13 mouse cellular contexts compared by ENCODE assay signal in the genomic region with DNA sequence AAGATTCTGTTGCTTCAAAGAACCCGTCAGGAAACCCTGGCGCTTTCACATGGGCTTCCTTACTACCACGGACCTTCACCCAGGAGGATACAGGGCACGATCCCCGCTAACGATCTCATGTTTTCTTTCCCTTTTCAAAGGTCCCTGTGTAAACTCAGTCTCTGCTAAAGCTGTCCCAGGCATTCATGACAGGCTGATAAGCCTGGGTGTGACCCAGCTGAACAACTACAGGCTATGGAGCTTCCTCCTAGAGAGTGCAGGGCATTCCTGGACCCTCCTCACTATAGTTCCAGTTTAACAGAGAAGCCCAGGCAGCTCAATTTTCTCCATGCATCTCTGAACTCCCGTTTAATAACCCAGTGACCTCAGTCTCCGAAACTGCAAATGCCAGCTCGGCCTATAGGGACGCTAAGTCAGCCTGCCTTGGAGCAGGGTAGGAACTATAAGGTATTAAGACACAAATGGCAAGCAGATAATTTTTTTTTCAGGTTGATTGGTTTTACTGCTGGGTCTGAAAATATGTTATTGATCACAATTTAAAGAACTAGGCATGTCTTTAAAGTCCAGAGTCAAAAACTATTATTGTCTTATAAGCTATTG. TPM values are rescaled to one million over a fixed set of nuclear protein-coding genes. Genes with fewer than 3 reads are reported as not detected.
DNase-seq lines count a peak whose midpoint lies in the region; ATAC-seq and TF ChIP-seq lines count a peak whose summit lies in the region.
"Had no signal": no experiment of that assay in that cellular context is flagged by ENCODE, and none has a peak within 500 bp of the region (broad histone marks: within the 10 kb centered on the region; RNA-seq: fewer than 3 reads in every experiment).

No protein-coding gene starts in this region.

- WGBS in heart, embryonic 14.5 days, result 40% methylated on average over 10 of the region's 10 CpGs
- 48% methylated on average over 10 of the region's 10 CpGs for WGBS in heart, embryonic 15.5 days
- WGBS in liver, embryonic 16.5 days (ENCODE audit: insufficient replicate concordance), result 49% methylated on average over 10 of the region's 10 CpGs
- WGBS in kidney, embryonic 15.5 days, result 54% methylated on average over 10 of the region's 10 CpGs

- no peak for TF ChIP-seq POLR2A in MEL (IDR thresholded peaks at IDR 0.05; ENCODE audit: control insufficient read depth in 1 of 2, insufficient read depth in 1 of 2, low read depth in 1 of 2, low read length in 2 of 2, poor library complexity in 1 of 2)

- H3K4me3 ChIP-seq in heart, embryonic 14.5 days (ENCODE audit: control insufficient read depth in 1 of 2, insufficient read depth in 1 of 2, low read depth in 1 of 2, low read length in 2 of 2), result no peak overlapping the region
- no peak overlapping the region for H3K4me3 ChIP-seq in MEL (ENCODE audit: control insufficient read depth in 1 of 2, insufficient read depth in 1 of 2, low read depth in 2 of 2, low read length in 2 of 2)
- H3K4me3 ChIP-seq in heart, embryonic 15.5 days, result no peak overlapping the region
- no peak overlapping the region for H3K4me3 ChIP-seq in liver, embryonic 16.5 days (ENCODE audit: low read depth, low read length)
- no peak overlapping the region for H3K4me3 ChIP-seq in kidney, embryonic 15.5 days (replicated peaks)
- H3K4me3 ChIP-seq: forebrain, embryonic 13.5 days; hindbrain, embryonic 10.5 days; limb, embryonic 10.5 days; midbrain, embryonic 10.5 days; neural tube, embryonic 12.5 days had no signal

- TF ChIP-seq EP300 in MEL (IDR thresholded peaks at IDR 0.05; ENCODE audit: low read depth in 1 of 2, low read length in 2 of 2), result no peak

- H3K9me3 ChIP-seq in heart, embryonic 14.5 days (ENCODE audit: control insufficient read depth, low read length), result no peaks in the 10 kb centered on the region
- H3K9me3 ChIP-seq in MEL (replicated peaks; ENCODE audit: insufficient read depth, low read length), result no peaks in the 10 kb centered on the region
- no peaks in the 10 kb centered on the region for H3K9me3 ChIP-seq in heart, embryonic 15.5 days (replicated peaks)
- H3K9me3 ChIP-seq in liver, embryonic 16.5 days (replicated peaks; ENCODE audit: control insufficient read depth, low read length), result no peaks in the 10 kb centered on the region
- H3K9me3 ChIP-seq in kidney, embryonic 15.5 days (replicated peaks), result no peaks in the 10 kb centered on the region
- H3K9me3 ChIP-seq: forebrain, embryonic 13.5 days; hindbrain, embryonic 10.5 days; limb, embryonic 10.5 days; midbrain, embryonic 10.5 days; neural tube, embryonic 12.5 days had no signal

- no peak for TF ChIP-seq CTCF in MEL (IDR thresholded peaks at IDR 0.05 in 2 of 3, conservative IDR thresholded peaks at IDR 0.05 in 1 of 3; ENCODE audit: control insufficient read depth in 1 of 3, insufficient read depth in 1 of 3, low read depth in 2 of 3, low read length in 3 of 3, poor library complexity in 1 of 3, severe bottlenecking in 1 of 3)

- no peak for DNase-seq in heart, adult 11 months
- DNase-seq in MEL (ENCODE audit: low read depth, low spot score), result peak; percentile 18
- DNase-seq in T-cell, adult 2 months (ENCODE audit: low spot score), result no peak
- DNase-seq: layer of hippocampus, adult 9-11 months had no signal

- H3K27me3 ChIP-seq in heart, embryonic 14.5 days (ENCODE audit: control insufficient read depth, insufficient read depth, low read length), result no peaks in the 10 kb centered on the region
- no peaks in the 10 kb centered on the region for H3K27me3 ChIP-seq in MEL (ENCODE audit: control insufficient read depth in 1 of 2, insufficient read depth in 2 of 2, low read length in 2 of 2)
- H3K27me3 ChIP-seq in heart, embryonic 15.5 days, result no peaks in the 10 kb centered on the region
- H3K27me3 ChIP-seq in liver, embryonic 16.5 days (ENCODE audit: control insufficient read depth, insufficient read depth, low read depth, low read length), result no peaks in the 10 kb centered on the region
- H3K27me3 ChIP-seq in kidney, embryonic 15.5 days, result no peaks in the 10 kb centered on the region
- H3K27me3 ChIP-seq: forebrain, embryonic 13.5 days; neural tube, embryonic 12.5 days had no signal

- H3K79me2 ChIP-seq in MEL (ENCODE audit: control insufficient read depth, insufficient read depth, low read length, poor library complexity), result no peaks in the 10 kb centered on the region

- peaks cover 20% of the 10 kb centered on the region for H3K36me3 ChIP-seq in heart, embryonic 14.5 days (ENCODE audit: control insufficient read depth, insufficient read depth, low read length)
- peaks cover 0 to 2% of the 10 kb centered on the region in 2 experiments; a peak in 1 of 4 replicates for H3K36me3 ChIP-seq in MEL (ENCODE audit: control insufficient read depth in 1 of 2, insufficient read depth in 2 of 2, low read length in 2 of 2)
- H3K36me3 ChIP-seq in heart, embryonic 15.5 days, result 0 out of 2 replicates have a peak, but pooled peaks cover 3% of the 10 kb centered on the region
- H3K36me3 ChIP-seq in liver, embryonic 16.5 days (ENCODE audit: control insufficient read depth, insufficient read depth), result no peaks in the 10 kb centered on the region
- H3K36me3 ChIP-seq in kidney, embryonic 15.5 days, result peaks cover 12% of the 10 kb centered on the region; the same call in 1 of the 2 replicates

- peak; percentile 32; the same call in 1 of the 2 replicates for ATAC-seq in heart, embryonic 14.5 days (ENCODE audit: insufficient number of reproducible peaks, insufficient read depth, low FRiP score, low read depth)
- ATAC-seq in heart, embryonic 15.5 days (replicated peaks; ENCODE audit: insufficient number of reproducible peaks, insufficient read depth, low FRiP score, low read depth), result no peak
- peak; percentile 41; the same call in 1 of the 2 replicates for ATAC-seq in liver, embryonic 16.5 days (ENCODE audit: low read depth)
- no peak for ATAC-seq in kidney, embryonic 15.5 days (replicated peaks; ENCODE audit: low FRiP score)

- TF ChIP-seq RAD21 in MEL (IDR thresholded peaks at IDR 0.05; ENCODE audit: low read depth, low read length), result no peak

- peak overlapping the region; percentile 13; the same call in 1 of the 2 replicates for H3K4me2 ChIP-seq in heart, embryonic 14.5 days (ENCODE audit: low read length)
- H3K4me2 ChIP-seq in heart, embryonic 15.5 days, result peak overlapping the region; percentile 8; the same call in 1 of the 2 replicates
- 0 out of 2 replicates have a peak overlapping the region, but pooled peaks have one; percentile 1 for H3K4me2 ChIP-seq in liver, embryonic 16.5 days (ENCODE audit: low read depth, low read length)
- no peak overlapping the region for H3K4me2 ChIP-seq in kidney, embryonic 15.5 days
- H3K4me2 ChIP-seq: forebrain, embryonic 13.5 days; neural tube, embryonic 12.5 days had no signal

- peak overlapping the region; percentile 15 to 26; a peak in 2 of 4 replicates for H3K27ac ChIP-seq in heart, embryonic 14.5 days (replicated peaks in 1 of 2; ENCODE audit: control insufficient read depth in 1 of 2, insufficient read depth in 1 of 2, low read depth in 2 of 2, low read length in 2 of 2)
- H3K27ac ChIP-seq in MEL (ENCODE audit: control insufficient read depth, low read depth, low read length), result no peak overlapping the region
- 0 out of 2 replicates have a peak overlapping the region, but pooled peaks have one; percentile 18 for H3K27ac ChIP-seq in heart, embryonic 15.5 days
- no peak overlapping the region for H3K27ac ChIP-seq in liver, embryonic 16.5 days (ENCODE audit: low read length)
- no peak overlapping the region for H3K27ac ChIP-seq in kidney, embryonic 15.5 days
- H3K27ac ChIP-seq: forebrain, embryonic 13.5 days; hindbrain, embryonic 10.5 days; limb, embryonic 10.5 days; midbrain, embryonic 10.5 days; neural tube, embryonic 12.5 days had no signal

- peak overlapping the region; percentile 46; the same call in 1 of the 2 replicates for H3K9ac ChIP-seq in heart, embryonic 14.5 days (ENCODE audit: low read length)
- H3K9ac ChIP-seq in MEL (ENCODE audit: control insufficient read depth, low read depth, low read length, poor library complexity, severe bottlenecking), result no peak overlapping the region
- no peak overlapping the region for H3K9ac ChIP-seq in heart, embryonic 15.5 days
- H3K9ac ChIP-seq in liver, embryonic 16.5 days (ENCODE audit: low read depth, low read length), result no peak overlapping the region
- H3K9ac ChIP-seq in kidney, embryonic 15.5 days, result no peak overlapping the region
- H3K9ac ChIP-seq: forebrain, embryonic 13.5 days; neural tube, embryonic 12.5 days had no signal

- peaks cover 13% of the 10 kb centered on the region in 2 experiments for H3K4me1 ChIP-seq in heart, embryonic 14.5 days (ENCODE audit: control insufficient read depth in 2 of 2, insufficient read depth in 2 of 2, low read length in 2 of 2)
- no peaks in the 10 kb centered on the region for H3K4me1 ChIP-seq in MEL (ENCODE audit: control insufficient read depth in 1 of 2, insufficient read depth in 2 of 2, low read length in 2 of 2)
- peaks cover 12% of the 10 kb centered on the region for H3K4me1 ChIP-seq in heart, embryonic 15.5 days (replicated peaks)
- H3K4me1 ChIP-seq in liver, embryonic 16.5 days (ENCODE audit: control insufficient read depth, low read depth, low read length), result peaks cover 3% of the 10 kb centered on the region
- peaks cover 20% of the 10 kb centered on the region for H3K4me1 ChIP-seq in kidney, embryonic 15.5 days
- H3K4me1 ChIP-seq: forebrain, embryonic 13.5 days; hindbrain, embryonic 10.5 days; neural tube, embryonic 12.5 days had no signal

TF ChIP-seq in MEL, 35 proteins besides CTCF, POLR2A, EP300 and RAD21 (continues in another document):
- TF ChIP-seq MAFK (IDR thresholded peaks at IDR 0.05; ENCODE audit: borderline replicate concordance, low read depth, low read length) (no peak), TBP (IDR thresholded peaks at IDR 0.05; ENCODE audit: low read depth, low read length) (no peak), GABPA (IDR thresholded peaks at IDR 0.05; ENCODE audit: low read depth, low read length) (no peak), ELF1 (IDR thresholded peaks at IDR 0.05; ENCODE audit: low read depth, low read length) (no peak), KAT2A (conservative IDR thresholded peaks at IDR 0.05; ENCODE audit: low read depth, low read length) (no peak), MAX (IDR thresholded peaks at IDR 0.05; ENCODE audit: low read length) (no peak), BHLHE40 (IDR thresholded peaks at IDR 0.05; ENCODE audit: borderline replicate concordance, low read depth, low read length) (no peak), MEF2A (IDR thresholded peaks at IDR 0.05; ENCODE audit: extremely low read depth, insufficient replicate concordance, low read depth, low read length, poor library complexity, severe bottlenecking) (no peak)

RNA-seq across cellular contexts. Expression of a gene that starts 41.3 kb away (rescaled TPM):
- polyA plus RNA-seq in heart, embryonic 14.5 days (2014; fragmentation: Nextera tagmentation; extraction: Ambion mirVana), result 16.5 and 18.8 TPM in 2 replicates
- 9.8 and 11.7 TPM in 2 replicates for total RNA-seq in MEL (2012; rRNA removed)
- 10 to 100 TPM in 1 of 2 experiments, not detected in 1; 23.7 TPM for polyA plus RNA-seq in MEL (2012; ENCODE audit: insufficient read depth in 1 of 2, insufficient read length in 2 of 2, low read depth in 1 of 2, low replicate concordance in 2 of 2, missing spikeins in 1 of 2)
- 9.2 TPM in 2 replicates for polyA plus RNA-seq in heart, embryonic 15.5 days (2015; fragmentation: Nextera tagmentation; extraction: Ambion mirVana)
- polyA plus RNA-seq in liver, embryonic 16.5 days (2015; fragmentation: Nextera tagmentation; extraction: Ambion mirVana), result 0.48 and 0.93 TPM in 2 replicates
- polyA plus RNA-seq in kidney, embryonic 15.5 days (2015; fragmentation: Nextera tagmentation; extraction: Ambion mirVana), result 4.2 and 4.3 TPM in 2 replicates

Comparison
In these comparisons a context has a peak if more than half of its experiments do, and no peak if none do; other contexts are left out.
1. ATAC-seq: peak in heart, embryonic 14.5 days (single experiment) and liver, embryonic 16.5 days (single experiment); none in heart, embryonic 15.5 days (single experiment) and kidney, embryonic 15.5 days (single experiment).
2. H3K27ac ChIP-seq: peak in heart, embryonic 14.5 days (2 of 2) and heart, embryonic 15.5 days (single experiment); none in MEL (single experiment), liver, embryonic 16.5 days (single experiment) and kidney, embryonic 15.5 days (single experiment).